Mouse (Mus musculus): ENCODE results near the gene Prkaa1. TPM values are rescaled to one million over a fixed set of nuclear protein-coding genes. Genes with fewer than 3 reads are reported as not detected.
"Not testable (repeated sequence)": the region's sequence is repeated elsewhere in the genome, so short reads cannot be mapped to it uniquely, and the experiment has no call there.

Gene Prkaa1
- polyA plus RNA-seq, 2 experiments = 8.6 to 15.7 TPM

- DNase-seq (ENCODE audit: low read depth in 3 of 3, low spot score in 3 of 3) (no peak), ATAC-seq (ENCODE audit: insufficient read depth) (no peak)
- Histone ChIP-seq H3K27ac (no peak overlapping the region), H3K4me3 (ENCODE audit: insufficient read depth in 1 of 2, low read depth in 2 of 2, low read length in 2 of 2) (no peak overlapping the region), H3K27me3 (ENCODE audit: control insufficient read depth, insufficient read depth, low read length) (no peaks in the 10 kb centered on the region), H3K4me2 (ENCODE audit: low read depth) (no peak overlapping the region), H3K9ac (replicated peaks) (no peak overlapping the region), H3K36me3 (replicated peaks; ENCODE audit: control insufficient read depth, insufficient read depth, low read depth) (peaks cover 10% of the 10 kb centered on the region), H3K4me1 (replicated peaks; ENCODE audit: control insufficient read depth in 2 of 2, insufficient read depth in 2 of 2, low read length in 1 of 2) (peaks cover 20 to 26% of the 10 kb centered on the region in 2 experiments), H3K9me3 (ENCODE audit: control insufficient read depth, low read length) (no peaks in the 10 kb centered on the region)
- TF ChIP-seq EP300 (IDR thresholded peaks at IDR 0.05; ENCODE audit: low read depth) = no peak
- no peak for TF ChIP-seq CTCF (IDR thresholded peaks at IDR 0.05; ENCODE audit: low read depth)
- 77% methylated on average over 12 of the region's 12 CpGs for WGBS (ENCODE audit: insufficient replicate concordance)
These were observed 14.4 kb upstream of the Prkaa1 start for GRCm38 (mm10) chr15:5129111-5129805.

GRCm38 (mm10) chr15:5130887-5131668, 12.6 kb upstream of the Prkaa1 start:
- WGBS (ENCODE audit: insufficient replicate concordance) = 31% methylated on average over 14 of the region's 14 CpGs
- peak overlapping the region; percentile 35 for H3K9ac ChIP-seq (replicated peaks)
- not testable (repeated sequence) for H3K9me3 ChIP-seq (ENCODE audit: control insufficient read depth, low read length); DNase-seq (ENCODE audit: low read depth in 3 of 3, low spot score in 3 of 3); H3K27me3 ChIP-seq (ENCODE audit: control insufficient read depth, insufficient read depth, low read length); H3K36me3 ChIP-seq (replicated peaks; ENCODE audit: control insufficient read depth, insufficient read depth, low read depth)
- H3K4me1 ChIP-seq (replicated peaks; ENCODE audit: control insufficient read depth in 2 of 2, insufficient read depth in 2 of 2, low read length in 1 of 2) = peaks cover 21 to 28% of the 10 kb centered on the region in 2 experiments
- peak overlapping the region; percentile 51 for H3K4me2 ChIP-seq (ENCODE audit: low read depth)
- ATAC-seq (ENCODE audit: insufficient read depth) = peak; percentile 67; the same call in 1 of the 2 replicates
- peak overlapping the region; percentile 27 to 37; a peak in 3 of 4 replicates for H3K4me3 ChIP-seq (ENCODE audit: insufficient read depth in 1 of 2, low read depth in 2 of 2, low read length in 2 of 2)
- H3K27ac ChIP-seq = peak overlapping the region; percentile 64

- H3K4me2 ChIP-seq (ENCODE audit: low read depth) = no peak overlapping the region
- no peak overlapping the region for H3K9ac ChIP-seq (replicated peaks)
- H3K4me3 ChIP-seq (ENCODE audit: insufficient read depth in 1 of 2, low read depth in 2 of 2, low read length in 2 of 2) = no peak overlapping the region
- H3K27me3 ChIP-seq (ENCODE audit: control insufficient read depth, insufficient read depth, low read length) = no peaks in the 10 kb centered on the region
- WGBS (ENCODE audit: insufficient replicate concordance) = 71% methylated on average over 3 of the region's 3 CpGs
- no peaks in the 10 kb centered on the region for H3K36me3 ChIP-seq (replicated peaks; ENCODE audit: control insufficient read depth, insufficient read depth, low read depth)
- ATAC-seq (ENCODE audit: insufficient read depth) (no peak), DNase-seq (ENCODE audit: low read depth in 3 of 3, low spot score in 3 of 3) (no peak)
- H3K4me1 ChIP-seq (replicated peaks; ENCODE audit: control insufficient read depth in 2 of 2, insufficient read depth in 2 of 2, low read length in 1 of 2) = peaks cover 27 to 34% of the 10 kb centered on the region in 2 experiments
- no peak overlapping the region for H3K27ac ChIP-seq
- TF ChIP-seq EP300 (IDR thresholded peaks at IDR 0.05; ENCODE audit: low read depth) (no peak), CTCF (IDR thresholded peaks at IDR 0.05; ENCODE audit: low read depth) (no peak)
- H3K9me3 ChIP-seq (ENCODE audit: control insufficient read depth, low read length) = no peaks in the 10 kb centered on the region
These were observed 10.4 kb upstream of the Prkaa1 start for GRCm38 (mm10) chr15:5133301-5133700.

- Histone ChIP-seq H3K4me2 (ENCODE audit: low read depth) (no peak overlapping the region), H3K4me3 (ENCODE audit: insufficient read depth in 1 of 2, low read depth in 2 of 2, low read length in 2 of 2) (no peak overlapping the region), H3K9me3 (ENCODE audit: control insufficient read depth, low read length) (no peaks in the 10 kb centered on the region), H3K36me3 (replicated peaks; ENCODE audit: control insufficient read depth, insufficient read depth, low read depth) (no peaks in the 10 kb centered on the region), H3K27ac (no peak overlapping the region), H3K9ac (replicated peaks) (no peak overlapping the region), H3K27me3 (ENCODE audit: control insufficient read depth, insufficient read depth, low read length) (no peaks in the 10 kb centered on the region), H3K4me1 (replicated peaks; ENCODE audit: control insufficient read depth in 2 of 2, insufficient read depth in 2 of 2, low read length in 1 of 2) (peaks cover 32 to 38% of the 10 kb centered on the region in 2 experiments)
- 74% methylated on average over 3 of the region's 3 CpGs for WGBS (ENCODE audit: insufficient replicate concordance)
- ATAC-seq (ENCODE audit: insufficient read depth) (no peak; the same call in 1 of the 2 replicates), DNase-seq (ENCODE audit: low read depth in 3 of 3, low spot score in 3 of 3) (no peak)
- no peak for TF ChIP-seq CTCF (IDR thresholded peaks at IDR 0.05; ENCODE audit: low read depth)
- no peak for TF ChIP-seq EP300 (IDR thresholded peaks at IDR 0.05; ENCODE audit: low read depth)
These were observed 9.5 kb upstream of the Prkaa1 start for GRCm38 (mm10) chr15:5134179-5134578.

- Histone ChIP-seq H3K9me3 (ENCODE audit: control insufficient read depth, low read length) (no peaks in the 10 kb centered on the region), H3K4me2 (ENCODE audit: low read depth) (no peak overlapping the region), H3K4me1 (replicated peaks; ENCODE audit: control insufficient read depth in 2 of 2, insufficient read depth in 2 of 2, low read length in 1 of 2) (peaks cover 40 to 46% of the 10 kb centered on the region in 2 experiments), H3K27me3 (ENCODE audit: control insufficient read depth, insufficient read depth, low read length) (no peaks in the 10 kb centered on the region), H3K4me3 (ENCODE audit: insufficient read depth in 1 of 2, low read depth in 2 of 2, low read length in 2 of 2) (no peak overlapping the region), H3K27ac (no peak overlapping the region), H3K36me3 (replicated peaks; ENCODE audit: control insufficient read depth, insufficient read depth, low read depth) (no peaks in the 10 kb centered on the region), H3K9ac (replicated peaks) (no peak overlapping the region)
- DNase-seq (ENCODE audit: low read depth in 3 of 3, low spot score in 3 of 3) = no peak
- ATAC-seq (ENCODE audit: insufficient read depth) = no peak
- TF ChIP-seq CTCF (IDR thresholded peaks at IDR 0.05; ENCODE audit: low read depth) (no peak), EP300 (IDR thresholded peaks at IDR 0.05; ENCODE audit: low read depth) (no peak)
- 58% methylated on average over 8 of the region's 8 CpGs for WGBS (ENCODE audit: insufficient replicate concordance)
These were observed 8.6 kb upstream of the Prkaa1 start for GRCm38 (mm10) chr15:5134945-5135483.

All from liver, embryonic 14.5 days (tissue).